Comparison of ENCODE assay signal across 18 mouse cellular contexts in genomic region chr5:72160781-72161485, GRCm38 (mm10). TPM values are rescaled to one million over a fixed set of nuclear protein-coding genes. Genes with fewer than 3 reads are reported as not detected.
DNase-seq lines count a peak whose midpoint lies in the region; ATAC-seq and TF ChIP-seq lines count a peak whose summit lies in the region.
"Had no signal": no experiment of that assay in that cellular context is flagged by ENCODE, and none has a peak within 500 bp of the region (broad histone marks: within the 10 kb centered on the region; RNA-seq: fewer than 3 reads in every experiment).

No protein-coding gene starts in this region.

- no peaks in the 10 kb centered on the region for H3K9me3 ChIP-seq in heart, embryonic 13.5 days
- H3K9me3 ChIP-seq in kidney, embryonic 16.5 days (ENCODE audit: low read length): no peaks in the 10 kb centered on the region
- H3K9me3 ChIP-seq: embryonic facial prominence, embryonic 15.5 days; limb, embryonic 12.5 days had no signal

- H3K4me2 ChIP-seq in heart, embryonic 13.5 days: no peak overlapping the region
- H3K4me2 ChIP-seq in kidney, embryonic 16.5 days (replicated peaks; ENCODE audit: low read depth, low read length): no peak overlapping the region
- H3K4me2 ChIP-seq: embryonic facial prominence, embryonic 15.5 days; limb, embryonic 12.5 days had no signal

- WGBS in heart, embryonic 13.5 days: 79% methylated on average over 11 of the region's 11 CpGs
- 84% methylated on average over 11 of the region's 11 CpGs for WGBS in kidney, embryonic 16.5 days

- H3K36me3 ChIP-seq in heart, embryonic 13.5 days: peaks cover 81% of the 10 kb centered on the region
- H3K36me3 ChIP-seq in kidney, embryonic 16.5 days (ENCODE audit: insufficient read depth, low read length): peaks cover 55% of the 10 kb centered on the region

- no peak for DNase-seq in heart, postnatal 14 days
- peak; percentile 65 for DNase-seq in 416B (ENCODE audit: low read depth)
- no peak for DNase-seq in neural tube, embryonic 10.5 days (ENCODE audit: extremely low spot score, low spot score)
- DNase-seq: adrenal gland, postnatal 36 days; cerebellum, adult 9-11 months; gastrocnemius, postnatal 25 days; heart, postnatal 36 days; lung, postnatal 36 days; midbrain, embryonic 14.5 days; right cerebral cortex, adult 18-20 months had no signal

- TF ChIP-seq CTCF in bone marrow macrophage, adult 2 months (IDR thresholded peaks at IDR 0.05; ENCODE audit: low read depth, low read length): no peak

- intact Hi-C loops in heart, postnatal 14 days (cut with DNase I): no loop called here

- H3K27me3 ChIP-seq in heart, embryonic 13.5 days (replicated peaks): no peaks in the 10 kb centered on the region
- no peaks in the 10 kb centered on the region for H3K27me3 ChIP-seq in kidney, embryonic 16.5 days (ENCODE audit: insufficient read depth, low read length)
- H3K27me3 ChIP-seq: embryonic facial prominence, embryonic 15.5 days; limb, embryonic 12.5 days had no signal

- no peak overlapping the region for H3K9ac ChIP-seq in heart, embryonic 13.5 days
- H3K9ac ChIP-seq in kidney, embryonic 16.5 days (replicated peaks; ENCODE audit: low read length): no peak overlapping the region
- H3K9ac ChIP-seq: embryonic facial prominence, embryonic 15.5 days; limb, embryonic 12.5 days had no signal

- ATAC-seq in heart, embryonic 13.5 days (ENCODE audit: extremely low read depth, insufficient number of reproducible peaks, low FRiP score, low TSS enrichment): no peak
- peak; percentile 76 for ATAC-seq in megakaryocyte progenitor cell, adult 5-6 weeks (replicated peaks; ENCODE audit: poor library complexity)
- no peak for ATAC-seq in megakaryocyte-erythroid progenitor cell, adult 5-6 weeks (replicated peaks; ENCODE audit: low FRiP score, low TSS enrichment, poor library complexity, severe bottlenecking)
- ATAC-seq in kidney, embryonic 16.5 days (ENCODE audit: low FRiP score, low TSS enrichment): no peak

- no peak overlapping the region for H3K4me3 ChIP-seq in heart, embryonic 13.5 days
- peak overlapping the region; percentile 3; the same call in 1 of the 2 replicates for H3K4me3 ChIP-seq in bone marrow macrophage, adult 2 months (ENCODE audit: insufficient read depth, low read length)
- no peak overlapping the region for H3K4me3 ChIP-seq in kidney, embryonic 16.5 days (ENCODE audit: low read length)
- H3K4me3 ChIP-seq: embryonic facial prominence, embryonic 15.5 days; limb, embryonic 12.5 days; myocyte had no signal

- TF ChIP-seq POLR2A in bone marrow macrophage, adult 2 months (IDR thresholded peaks at IDR 0.05; ENCODE audit: borderline replicate concordance, low read depth, low read length): no peak

- peaks cover 35% of the 10 kb centered on the region for H3K4me1 ChIP-seq in heart, embryonic 13.5 days
- H3K4me1 ChIP-seq in bone marrow macrophage, adult 2 months (ENCODE audit: control insufficient read depth, insufficient read depth, low read length): peaks cover 40% of the 10 kb centered on the region
- peaks cover 16% of the 10 kb centered on the region for H3K4me1 ChIP-seq in kidney, embryonic 16.5 days (ENCODE audit: insufficient read depth, low read length)
- H3K4me1 ChIP-seq: embryonic facial prominence, embryonic 15.5 days; limb, embryonic 12.5 days had no signal

- H3K27ac ChIP-seq in heart, embryonic 13.5 days (replicated peaks): 0 out of 2 replicates have a peak overlapping the region, but pooled peaks have one; percentile 20
- H3K27ac ChIP-seq in bone marrow macrophage, adult 2 months (ENCODE audit: insufficient read depth, low read depth, low read length): peak overlapping the region; percentile 46
- H3K27ac ChIP-seq in kidney, embryonic 16.5 days (ENCODE audit: low read length): no peak overlapping the region
- H3K27ac ChIP-seq: embryonic facial prominence, embryonic 15.5 days; limb, embryonic 12.5 days had no signal

RNA-seq across cellular contexts. Expression of gene Commd8, which starts 7.1 kb away (rescaled TPM):
- polyA plus RNA-seq in heart, embryonic 13.5 days (2015; fragmentation: Nextera tagmentation; extraction: Ambion mirVana): 102 and 109 TPM in 2 replicates
- 10 to 100 TPM; 34.4 to 37.8 TPM for total RNA-seq in heart, postnatal 14 days (2021)
- polyA plus RNA-seq in bone marrow macrophage, adult 2 months (2012; ENCODE audit: insufficient read depth, insufficient read length, missing spikeins): 177 and 192 TPM in 2 replicates
- 124 and 140 TPM in 2 replicates for total RNA-seq in megakaryocyte progenitor cell, adult 5-6 weeks (2015)
- 72.1 and 74.5 TPM in 2 replicates for total RNA-seq in megakaryocyte progenitor cell, adult 5-6 weeks (2017)
- total RNA-seq in megakaryocyte-erythroid progenitor cell, adult 5-6 weeks (2014; fragmentation: Nextera tagmentation): 50.1 and 76.8 TPM in 2 replicates
- total RNA-seq in megakaryocyte-erythroid progenitor cell, adult 5-6 weeks (2017): 70.2 and 98.5 TPM in 2 replicates
- polyA plus RNA-seq in kidney, embryonic 16.5 days (2015; fragmentation: Nextera tagmentation; extraction: Ambion mirVana): 138 and 144 TPM in 2 replicates
